Mouse (Mus musculus): ENCODE data around the gene Rbpj.
A peak's percentile ranks its signal among the peaks of the same experiment; 100 is the strongest.

The Rbpj gene

DNA sequence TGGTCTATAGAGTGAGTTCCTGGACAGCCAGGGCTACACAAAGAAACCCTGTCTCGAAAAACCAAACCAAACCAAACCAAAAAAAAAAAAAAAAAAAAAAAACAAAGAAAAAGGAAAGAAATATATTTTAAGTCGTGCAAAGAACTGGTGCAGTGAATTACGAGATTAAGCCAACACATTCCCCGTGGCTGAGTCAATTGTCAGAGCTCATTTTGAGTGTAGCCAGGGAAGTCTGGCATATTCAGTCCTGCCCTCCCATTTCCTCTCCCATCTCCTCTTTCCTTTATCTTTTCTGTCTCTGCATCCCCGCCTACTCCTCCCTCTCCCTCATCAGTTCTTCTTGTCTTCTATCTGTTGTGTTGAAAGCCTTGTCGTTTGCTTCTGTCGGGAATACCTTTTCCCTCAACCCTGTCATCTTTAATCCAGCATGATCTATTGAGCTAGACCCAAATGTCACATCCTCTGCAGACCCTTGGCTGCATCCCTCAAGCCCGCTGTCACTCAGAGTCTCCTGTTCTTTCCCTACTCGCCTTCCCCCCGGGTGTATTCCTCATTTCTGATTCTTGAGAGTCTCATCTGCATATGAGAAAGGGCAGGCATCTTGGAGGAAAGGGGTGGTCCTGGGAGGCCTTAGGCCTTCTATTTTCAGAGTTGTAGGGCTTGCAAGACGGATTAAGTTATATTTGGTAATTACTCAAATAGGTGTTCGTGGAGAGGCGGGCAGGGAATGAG is 212.2 kb downstream of the Rbpj start:
- DNase-seq, result no peak

DNA sequence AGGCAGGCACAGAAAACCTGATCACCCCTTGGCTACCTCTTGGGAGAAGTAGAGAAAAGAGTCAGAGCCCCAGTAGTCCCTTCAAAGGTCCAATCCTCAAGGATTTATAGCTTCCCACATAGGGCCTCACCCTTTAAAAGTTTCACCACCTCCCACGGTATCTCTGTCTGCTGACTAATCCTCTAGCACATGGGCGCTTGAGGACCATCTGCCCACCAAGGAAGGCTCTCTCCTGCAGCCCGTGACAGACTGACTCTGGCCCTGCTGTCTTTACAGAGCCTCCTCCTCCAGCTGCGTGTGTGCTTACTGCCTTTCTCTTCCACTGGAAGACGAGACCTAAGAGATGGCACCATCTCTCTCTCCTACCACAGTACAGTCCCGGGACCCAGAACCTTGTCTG is 213.7 kb downstream of the Rbpj start:
- DNase-seq, result no peak

DNA sequence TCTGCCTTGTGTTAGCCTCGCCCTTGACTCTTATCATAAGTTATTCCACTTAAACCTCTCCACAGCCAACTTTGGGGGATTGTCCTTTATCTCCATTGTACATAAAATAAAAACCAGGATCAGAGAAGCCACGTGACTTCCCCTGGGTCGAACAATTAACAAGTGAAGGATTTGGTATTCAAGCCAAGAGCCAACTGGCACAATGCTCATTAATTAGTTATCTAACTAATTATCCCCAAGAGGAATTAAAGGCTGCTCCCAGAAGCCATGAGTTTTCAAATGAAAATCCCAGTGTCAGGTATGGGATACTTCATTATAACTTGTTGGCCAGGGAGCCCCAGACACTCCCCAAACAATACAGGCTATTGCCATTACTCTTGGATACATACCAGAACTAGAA is 218.0 kb downstream of the Rbpj start:
- DNase-seq, result no peak

DNA sequence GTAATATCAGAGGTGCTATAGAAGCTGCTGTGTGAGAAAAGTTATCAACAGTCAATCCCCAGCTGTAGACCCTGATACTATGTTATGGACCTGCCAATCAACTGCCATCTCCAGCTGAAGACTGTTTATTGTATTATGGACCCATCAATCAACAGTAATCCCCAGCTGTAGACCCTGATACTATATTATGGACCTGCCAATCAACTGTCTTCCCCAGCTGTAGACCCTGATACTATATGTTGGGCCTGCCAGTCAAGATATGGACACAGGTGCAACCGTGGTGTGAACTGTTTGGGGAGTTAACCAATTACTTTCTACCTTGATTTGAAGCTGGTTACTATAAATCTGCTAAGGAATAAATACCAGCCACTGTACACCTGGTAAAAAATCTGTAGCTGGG is 218.5 kb downstream of the Rbpj start:
- no peak for DNase-seq

DNA sequence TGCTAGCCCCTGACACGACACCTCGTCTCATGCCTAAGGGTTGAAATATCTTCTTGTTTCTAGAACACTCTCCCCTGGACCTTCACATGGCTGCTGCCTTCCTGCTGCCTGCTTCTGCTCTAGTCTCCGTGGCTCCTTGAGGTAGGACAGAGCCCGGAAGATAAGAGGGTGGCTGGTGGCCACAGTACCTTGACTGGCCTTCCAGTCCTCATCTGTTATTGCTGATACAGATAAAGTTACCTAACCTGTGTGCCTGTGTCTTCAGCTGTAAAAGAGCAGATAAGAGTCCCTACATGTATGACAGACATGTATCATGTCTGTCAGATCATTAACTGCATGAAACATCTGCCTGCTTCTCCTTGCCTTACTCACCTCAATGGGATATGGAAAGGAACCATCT is 219.7 kb downstream of the Rbpj start:
- DNase-seq, result no peak

DNA sequence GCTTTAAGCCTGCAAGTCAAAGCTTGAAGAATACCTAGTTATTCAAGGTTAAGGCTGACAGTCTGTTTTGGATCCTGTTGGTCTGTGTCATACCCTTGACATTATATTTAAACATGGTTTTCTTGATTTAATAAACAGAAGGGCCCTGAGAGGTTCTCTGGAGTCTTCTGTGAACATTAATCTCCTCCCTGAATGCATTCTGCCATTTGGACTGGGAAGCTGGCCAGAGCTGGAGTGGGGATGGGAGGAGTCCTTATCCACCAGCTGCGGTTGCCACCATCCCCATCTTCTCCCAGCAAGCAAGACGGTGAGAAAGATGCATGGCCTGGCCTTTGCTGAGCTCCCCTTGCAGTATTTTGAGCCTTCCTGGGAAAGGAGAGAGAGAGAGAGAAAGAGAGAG is 220.4 kb downstream of the Rbpj start:
- DNase-seq, result no peak

DNA sequence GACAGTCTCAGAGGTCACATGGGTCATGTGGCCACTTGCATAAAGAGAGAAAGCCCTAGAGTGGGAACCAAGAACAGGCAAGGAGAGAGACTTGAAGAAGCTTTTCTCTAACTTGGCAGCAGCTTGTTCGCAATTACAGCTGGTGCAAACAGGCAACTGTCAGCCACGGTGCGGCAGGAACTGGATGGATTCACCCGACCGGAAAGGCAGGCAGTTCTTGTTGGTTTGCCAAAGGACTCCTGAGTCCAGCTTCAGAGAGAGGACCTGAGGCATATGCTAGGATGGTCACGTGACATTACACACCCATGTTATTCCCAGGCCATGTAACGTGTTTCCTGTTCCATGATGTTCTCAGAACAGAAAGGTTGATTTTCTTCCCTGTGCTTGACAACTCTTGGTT is 222.4 kb downstream of the Rbpj start:
- peak; percentile 24 for DNase-seq

DNA sequence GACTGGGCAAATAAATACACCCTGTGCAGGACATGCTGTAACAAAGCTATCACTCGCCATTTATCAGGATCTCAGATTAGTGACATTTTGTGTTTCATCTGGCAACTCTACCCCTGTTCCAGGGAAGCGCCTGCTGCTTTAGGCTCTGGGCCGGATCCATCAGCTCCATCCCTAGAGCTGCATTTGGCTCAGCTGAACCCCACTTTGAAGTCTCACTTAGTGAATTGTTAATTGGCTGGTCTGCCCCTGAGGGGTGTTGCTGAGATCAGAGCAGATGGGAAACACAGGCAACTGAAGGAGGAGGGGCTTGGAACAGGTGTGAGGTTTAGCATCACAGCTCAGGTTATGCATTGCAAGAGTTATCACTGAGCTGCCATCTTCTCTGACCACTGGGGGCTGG is 225.6 kb downstream of the Rbpj start:
- DNase-seq, result no peak

DNA sequence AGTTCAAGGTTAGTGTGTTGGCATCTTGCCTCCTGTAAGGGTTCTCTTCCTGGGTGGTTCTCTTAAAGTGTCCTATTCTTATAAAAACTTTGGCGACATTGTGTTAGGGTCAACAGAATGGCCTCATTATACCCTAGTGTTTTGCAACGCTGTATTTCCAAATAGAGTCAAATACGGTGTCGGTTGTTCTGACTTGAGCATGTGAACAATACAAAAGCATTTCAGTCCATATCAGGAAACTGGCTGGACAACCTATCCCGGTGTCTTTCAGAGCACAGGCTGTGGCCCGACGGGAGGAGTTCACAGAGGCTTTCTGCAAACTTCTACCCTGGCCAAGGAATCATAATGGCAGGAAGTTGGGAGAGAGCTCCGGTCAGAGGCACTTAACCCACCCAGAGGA is 226.1 kb downstream of the Rbpj start:
- DNase-seq, result no peak

DNA sequence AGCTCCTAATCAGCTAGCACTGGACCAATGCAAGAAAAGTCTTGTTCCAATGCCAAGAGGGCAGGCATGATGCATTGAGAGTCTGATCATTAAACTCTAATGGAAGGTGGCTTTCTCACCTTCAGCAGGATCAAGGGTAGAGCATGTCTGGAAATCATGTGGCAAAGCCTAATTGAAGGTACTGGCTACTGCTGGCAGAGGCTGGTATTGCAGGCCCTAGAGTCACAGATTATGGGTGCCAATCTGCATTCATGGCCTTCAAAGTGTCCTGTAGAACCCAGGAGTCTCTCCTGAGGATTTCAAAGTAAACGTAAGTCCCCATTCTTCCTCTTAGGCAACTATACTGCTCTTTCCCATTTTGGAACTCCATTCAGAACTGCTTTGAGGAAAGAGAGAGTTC is 226.7 kb downstream of the Rbpj start:
- DNase-seq, result no peak

DNA sequence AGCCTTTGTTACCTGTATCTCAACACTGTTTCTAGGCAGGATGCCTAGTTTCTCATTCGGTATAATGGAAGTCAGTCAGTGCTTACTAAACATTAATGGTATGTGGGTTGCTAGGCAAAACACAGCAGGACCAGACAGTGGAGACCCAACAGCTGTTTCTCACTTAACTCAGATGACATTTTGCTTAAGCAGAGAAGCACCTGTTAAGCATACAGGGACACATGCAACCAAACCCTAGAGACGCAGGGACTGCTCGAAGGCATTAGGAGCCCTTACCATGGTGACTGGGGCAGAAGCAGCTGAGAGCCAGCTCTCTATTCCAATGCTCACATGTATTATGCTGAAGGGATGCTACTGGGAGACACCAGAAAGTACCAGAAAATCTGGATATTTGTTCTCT is 230.7 kb downstream of the Rbpj start:
- no peak for DNase-seq

DNA sequence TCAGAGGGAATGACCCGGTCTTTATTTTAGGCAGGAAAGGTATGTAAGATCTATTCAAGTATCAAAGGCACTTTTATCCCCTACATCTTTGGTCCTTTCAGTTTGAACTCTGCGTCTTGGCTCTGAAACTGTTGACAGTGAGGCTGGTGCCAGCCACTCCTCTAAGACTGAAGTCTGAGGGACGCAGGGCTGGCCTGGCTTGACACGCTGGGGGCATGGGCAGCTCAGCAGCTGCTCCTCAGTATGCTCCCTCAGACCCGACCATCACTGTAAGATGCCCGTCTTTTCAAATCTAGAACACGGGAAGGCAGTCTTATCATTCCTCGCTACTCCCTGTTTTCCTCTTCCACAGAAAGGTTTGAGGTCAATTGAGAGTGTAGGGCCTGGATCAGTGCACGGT is 231.8 kb downstream of the Rbpj start:
- no peak for DNase-seq

DNA sequence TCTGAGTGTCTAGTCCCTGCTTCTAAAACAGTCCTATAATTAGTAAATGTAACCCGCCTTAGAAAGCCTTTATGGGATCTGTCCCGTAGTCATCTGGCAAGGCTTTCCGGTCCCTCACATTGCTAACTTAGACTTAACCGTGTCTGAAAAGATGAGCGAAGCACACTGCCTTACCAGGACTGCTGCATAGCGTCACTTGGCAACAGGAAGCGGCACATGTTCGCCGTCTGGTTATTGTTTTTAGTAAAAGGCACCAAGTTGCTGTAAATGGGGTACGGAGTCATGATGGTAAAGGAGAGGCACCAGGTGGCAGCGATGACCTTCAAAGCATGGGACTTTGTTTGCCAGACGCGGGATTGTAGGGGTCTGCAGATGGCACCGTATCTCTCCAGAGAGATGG is 236.7 kb downstream of the Rbpj start:
- no peak for DNase-seq
